Mouse (Mus musculus): Measurements from ENCODE around the gene Ccdc13.

Gene Ccdc13
- long read RNA-seq, experiment 1, partial matches to known transcripts = 0 of 1 reads
- long read RNA-seq, experiment 1, other reads (novel, unspliced or antisense) = 1 of 1 reads
- long read RNA-seq, experiment 2 = 0 reads

DNA sequence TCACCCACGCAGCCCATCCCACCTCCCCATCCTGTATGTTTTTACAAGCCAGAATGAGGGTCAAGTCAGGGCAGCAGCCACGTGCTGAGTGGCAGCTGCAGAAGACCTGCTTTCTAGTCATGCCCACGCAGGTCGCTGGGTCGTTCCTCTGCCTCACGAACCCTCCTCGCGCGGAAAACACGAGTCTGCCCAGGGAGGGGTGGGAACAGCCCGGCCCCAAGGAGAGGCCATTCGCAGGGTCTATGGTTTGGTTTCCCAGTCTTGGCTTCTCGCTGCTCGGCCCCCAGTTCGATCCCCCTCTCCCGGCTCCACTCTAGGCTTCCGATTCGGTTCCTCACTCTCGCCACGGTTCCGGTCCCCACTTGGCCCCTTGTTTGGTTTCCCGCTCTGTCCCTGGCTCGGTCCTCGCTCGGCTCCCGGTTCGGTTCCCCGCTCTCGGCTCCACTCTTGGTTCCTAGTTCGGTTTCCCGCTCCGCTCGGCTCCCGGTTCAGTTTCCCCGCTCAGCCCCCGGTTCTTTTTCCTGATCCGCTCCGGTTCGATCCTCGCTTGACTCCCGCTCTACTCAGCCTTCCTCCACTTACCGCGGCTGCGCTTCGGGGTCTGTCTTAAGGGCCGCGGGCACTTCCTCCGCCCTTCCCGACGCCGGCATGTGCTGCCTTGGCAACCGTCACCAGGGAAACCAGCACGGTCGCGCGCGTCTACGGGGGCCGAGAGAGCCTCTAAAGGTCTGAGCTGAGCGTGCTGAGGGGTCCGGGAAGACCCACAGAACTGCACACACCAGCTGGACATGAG lies at the start of gene Ccdc13:
TSS of gene Ccdc13 (minus strand) at position 633 of the 793 bp plus-strand sequence.
- intact Hi-C loops (cut with DNase I) = no loop called here

DNA sequence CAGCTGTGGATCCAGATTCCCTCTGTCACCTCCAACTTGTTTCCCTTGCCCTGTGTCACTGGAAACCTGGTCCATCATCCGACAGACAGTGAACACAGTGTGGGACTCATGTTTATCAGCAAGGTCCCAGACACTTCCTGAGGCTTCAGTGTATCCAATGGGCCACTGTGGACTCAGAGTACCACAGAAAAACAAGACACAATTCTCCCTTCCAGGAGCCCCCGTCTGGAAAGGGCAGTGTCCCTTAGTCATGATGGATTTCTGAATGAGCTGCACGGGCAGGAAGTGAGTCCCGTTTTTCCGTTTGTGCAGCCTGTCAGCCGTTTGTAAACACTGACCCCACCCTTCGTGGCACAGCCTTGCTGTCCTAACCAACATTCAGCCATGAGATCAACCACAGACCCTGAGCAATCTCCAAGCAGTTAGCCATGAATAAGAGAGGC lies 42.8 kb upstream of the Ccdc13 start:
- intact Hi-C loops (cut with DNase I) = loop anchor here (5.0 kb wide), 1 partner anchor 45 kb away; no protein-coding TSS in a partner anchor

DNA sequence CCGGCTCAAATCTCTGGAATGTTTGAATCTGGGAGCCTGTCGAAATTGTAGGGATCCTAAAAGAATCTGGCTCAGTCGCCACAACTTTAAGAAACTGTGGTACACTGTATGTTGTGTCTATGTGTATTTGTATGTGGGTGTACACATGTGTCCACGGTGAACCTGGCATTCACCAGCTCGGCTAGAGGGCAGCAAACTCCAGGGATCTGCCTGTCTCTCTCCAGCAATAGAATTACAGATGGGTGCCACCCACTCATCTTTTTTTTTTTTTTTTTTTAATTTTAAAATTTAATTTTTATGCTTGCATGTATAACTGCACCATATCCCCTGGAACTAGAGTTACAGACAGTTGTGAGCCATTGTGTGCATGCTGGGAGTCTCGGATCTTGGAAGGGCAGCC lies 42.0 kb upstream of the Ccdc13 start:
- intact Hi-C loops (cut with DNase I) = loop anchor here (2.0 to 5.0 kb wide), 2 partner anchors 46 to 104 kb away; no protein-coding TSS in a partner anchor

- intact Hi-C loops (cut with DNase I) = loop anchor here (2.0 to 5.0 kb wide), 2 partner anchors 46 to 104 kb away; no protein-coding TSS in a partner anchor
Measured at GRCm38 (mm10) chr9:121880840-121881239, 41.6 kb upstream of the Ccdc13 start.

GRCm38 (mm10) chr9:121877052-121877740 lies 37.9 kb upstream of the Ccdc13 start:
- intact Hi-C loops (cut with DNase I) = loop anchor here (2.0 kb wide), 1 partner anchor 30 kb away; no protein-coding TSS in a partner anchor

DNA sequence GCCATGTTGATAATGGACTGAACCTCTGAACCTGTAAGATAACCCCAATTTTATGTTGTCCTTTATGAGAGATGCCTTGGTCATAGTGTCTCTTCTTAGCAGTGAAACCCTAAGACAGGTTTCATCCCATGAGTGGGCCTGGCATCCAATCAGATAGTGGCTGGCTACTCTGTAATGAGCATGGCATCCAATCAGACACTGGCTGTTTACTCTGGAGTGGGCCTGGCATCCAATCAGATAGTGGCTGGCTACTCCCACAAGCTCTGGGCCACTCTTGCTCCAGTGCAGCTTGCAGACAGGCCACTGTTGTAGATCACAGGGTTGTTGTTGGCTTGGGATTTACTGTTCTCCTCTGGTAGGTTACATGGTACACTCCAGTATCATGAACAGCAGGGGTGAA lies 34.3 kb upstream of the Ccdc13 start:
- intact Hi-C loops (cut with DNase I) = no loop called here

DNA sequence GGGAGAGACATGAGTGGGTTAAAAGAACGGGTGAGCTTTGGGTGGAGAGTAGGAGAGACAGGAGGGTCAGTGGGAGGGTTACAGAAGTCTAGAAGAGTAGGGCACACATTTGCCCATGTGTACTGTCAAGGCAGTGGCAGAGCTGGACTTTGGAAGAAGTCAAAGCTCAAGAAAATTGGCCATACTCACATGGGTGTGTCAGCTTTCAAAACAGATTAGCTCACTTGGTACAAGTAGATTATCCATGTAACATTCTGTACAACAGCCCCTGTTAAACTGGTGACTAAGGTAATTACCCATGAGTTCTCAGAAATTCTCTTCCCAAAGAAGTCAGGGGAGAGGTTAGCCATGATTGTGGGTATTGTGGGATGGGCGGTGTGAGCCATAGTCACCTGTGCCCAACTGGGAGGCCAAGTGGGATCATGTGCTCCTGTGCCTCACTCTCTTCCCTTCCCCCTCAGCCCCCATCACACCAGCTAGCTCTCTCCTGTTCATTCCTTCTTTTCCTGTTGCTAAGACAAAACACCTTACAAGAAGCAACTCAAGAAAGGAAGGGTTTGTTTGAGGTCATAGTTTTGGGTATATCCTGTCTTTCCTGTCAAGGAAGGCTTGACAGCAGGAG lies 32.9 kb upstream of the Ccdc13 start:
- intact Hi-C loops (cut with DNase I) = no loop called here

DNA sequence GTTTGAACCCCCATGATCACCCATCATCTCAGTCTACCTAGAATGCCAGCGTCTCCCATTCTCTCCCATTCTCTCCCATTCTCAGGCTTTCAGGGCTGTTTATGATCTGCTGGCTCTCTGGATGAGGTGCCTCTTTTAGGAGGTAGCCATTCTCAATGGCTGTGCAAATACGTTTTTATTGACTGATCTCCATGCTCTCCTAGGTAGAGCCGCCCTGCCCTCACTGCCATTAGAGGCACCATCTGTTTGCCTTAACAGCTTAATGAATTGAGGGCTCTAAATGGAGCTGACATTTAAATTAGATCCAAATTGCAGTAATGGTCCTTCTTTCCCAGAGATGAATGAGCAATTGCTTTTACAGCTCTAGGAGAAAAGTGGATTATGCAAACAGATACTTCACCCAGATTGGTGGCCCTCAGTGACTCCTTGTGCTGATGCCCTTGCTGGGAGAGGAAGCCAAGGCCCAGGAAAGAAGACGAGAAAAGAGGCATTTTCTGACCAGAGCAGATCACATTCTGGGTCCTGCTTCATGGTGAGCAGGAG lies 30.8 kb upstream of the Ccdc13 start:
- intact Hi-C loops (cut with DNase I) = no loop called here

DNA sequence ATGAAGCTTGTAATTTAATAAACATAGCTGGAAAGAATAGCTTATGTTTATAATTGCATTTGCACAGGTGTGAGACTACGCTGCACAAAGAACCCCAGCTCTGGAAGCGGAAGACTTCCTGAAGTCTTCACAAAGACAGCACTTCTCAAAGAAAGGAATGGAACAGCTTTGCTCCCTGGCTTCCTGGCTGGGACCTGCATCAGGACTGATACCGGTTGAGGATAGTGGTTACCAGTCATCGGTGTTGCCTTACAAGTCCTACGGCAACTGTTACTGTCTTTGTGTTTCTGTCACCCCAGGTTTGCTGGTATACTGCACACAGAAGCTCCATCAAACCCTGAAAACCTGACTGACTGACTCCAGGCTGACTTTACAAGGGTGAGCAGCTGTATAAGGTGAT lies 30.2 kb upstream of the Ccdc13 start:
- intact Hi-C loops (cut with DNase I) = no loop called here

DNA sequence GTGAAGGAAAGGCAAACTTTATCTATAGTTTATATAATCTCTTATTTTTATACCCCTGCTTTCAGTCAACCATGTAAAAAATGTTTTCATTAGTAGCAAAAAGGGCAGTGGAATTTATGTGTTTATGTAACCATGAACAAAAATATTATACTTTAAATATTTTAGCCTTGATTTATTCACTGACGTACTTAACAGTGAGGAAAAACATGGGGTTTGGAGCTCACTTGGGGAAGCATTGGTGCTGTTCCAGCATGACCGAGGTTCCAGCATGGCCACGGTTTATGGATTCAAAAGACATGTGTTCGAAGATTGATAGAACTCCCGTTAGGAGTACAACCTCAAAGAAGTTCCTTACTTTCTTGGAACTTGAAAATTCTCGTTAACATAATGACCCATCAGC lies 29.0 kb upstream of the Ccdc13 start:
- intact Hi-C loops (cut with DNase I) = no loop called here

DNA sequence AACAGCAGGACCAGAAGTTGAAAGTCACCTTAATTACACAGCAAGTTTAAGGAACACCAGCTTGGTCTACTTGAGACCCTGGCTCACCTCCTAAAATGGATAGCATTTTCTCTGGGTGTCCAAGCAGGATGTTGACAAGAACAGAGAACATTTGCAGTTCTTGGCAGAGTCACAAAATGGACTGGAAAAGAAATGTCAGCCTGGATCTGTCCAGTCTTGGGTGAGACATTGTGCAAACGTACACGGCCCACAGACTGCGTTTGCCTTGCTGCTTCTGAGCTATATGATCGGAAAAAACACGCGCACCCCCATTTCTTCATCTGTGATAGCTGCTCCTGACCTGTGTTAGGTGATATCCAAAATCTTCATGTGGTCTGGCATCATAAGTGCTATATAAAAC lies 28.4 kb upstream of the Ccdc13 start:
- intact Hi-C loops (cut with DNase I) = no loop called here

- intact Hi-C loops (cut with DNase I) = no loop called here
Measured at GRCm38 (mm10) chr9:121865425-121866008, 26.3 kb upstream of the Ccdc13 start.

- intact Hi-C loops (cut with DNase I) = no loop called here
Measured at GRCm38 (mm10) chr9:121864837-121865236, 25.6 kb upstream of the Ccdc13 start.

GRCm38 (mm10) chr9:121860921-121861320 lies 21.7 kb upstream of the Ccdc13 start:
- intact Hi-C loops (cut with DNase I) = no loop called here

- intact Hi-C loops (cut with DNase I) = no loop called here
Measured at GRCm38 (mm10) chr9:121859345-121859744, 20.1 kb upstream of the Ccdc13 start.

DNA sequence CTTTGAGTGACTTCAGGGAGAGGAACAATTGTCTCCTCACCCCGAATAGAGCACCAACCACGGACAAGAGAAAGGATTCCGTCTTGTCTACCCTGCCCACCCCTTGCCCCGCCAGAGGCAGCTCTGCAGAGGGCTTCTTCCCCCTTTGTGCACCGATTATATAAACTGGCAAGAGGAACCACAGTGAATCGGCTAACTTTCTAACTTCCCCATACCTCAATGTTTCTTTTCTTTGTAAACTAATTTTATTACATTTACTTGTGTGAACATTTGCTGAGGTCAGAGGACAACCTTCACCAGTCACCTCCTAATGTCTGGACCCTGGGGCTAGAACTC lies 18.9 kb upstream of the Ccdc13 start, which contains the start of gene Higd1a:
TSS of gene Higd1a (minus strand) at position 210 of the 336 bp plus-strand sequence.
- intact Hi-C loops (cut with DNase I) = no loop called here

DNA sequence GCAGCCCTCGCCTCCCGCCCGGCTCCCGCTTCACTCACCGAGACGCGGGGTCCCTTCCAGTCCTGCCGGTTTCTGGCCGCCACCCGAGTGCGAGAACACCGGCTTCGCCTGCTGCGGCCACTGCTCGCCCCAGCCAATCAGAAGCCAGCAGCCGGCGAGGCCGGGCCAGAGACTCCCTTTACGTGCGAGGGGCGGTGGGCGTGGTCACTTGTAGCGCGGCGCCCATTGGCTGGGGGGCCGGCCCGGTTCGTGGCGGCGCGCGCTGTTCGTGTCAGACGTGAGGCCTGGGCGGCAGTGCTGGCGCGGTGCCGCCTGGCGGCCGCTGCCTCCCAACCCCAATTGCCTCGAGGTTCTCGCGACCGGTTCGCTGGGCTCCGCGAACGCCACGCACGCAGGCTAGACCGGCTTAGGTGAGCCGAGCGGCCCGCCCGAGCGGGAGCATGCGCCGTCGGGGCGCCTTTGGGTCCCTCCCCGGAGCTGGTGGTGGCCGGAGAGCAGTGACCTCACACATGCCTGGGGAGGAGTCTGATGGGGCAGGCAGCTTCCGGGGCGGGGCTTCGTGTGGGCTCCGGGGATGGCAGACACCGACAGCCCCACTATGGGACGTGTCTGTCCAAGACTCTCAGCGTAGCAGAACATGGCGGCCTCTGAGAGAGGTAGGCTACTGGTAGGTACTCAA lies 18.4 kb upstream of the Ccdc13 start:
- intact Hi-C loops (cut with DNase I) = no loop called here

DNA sequence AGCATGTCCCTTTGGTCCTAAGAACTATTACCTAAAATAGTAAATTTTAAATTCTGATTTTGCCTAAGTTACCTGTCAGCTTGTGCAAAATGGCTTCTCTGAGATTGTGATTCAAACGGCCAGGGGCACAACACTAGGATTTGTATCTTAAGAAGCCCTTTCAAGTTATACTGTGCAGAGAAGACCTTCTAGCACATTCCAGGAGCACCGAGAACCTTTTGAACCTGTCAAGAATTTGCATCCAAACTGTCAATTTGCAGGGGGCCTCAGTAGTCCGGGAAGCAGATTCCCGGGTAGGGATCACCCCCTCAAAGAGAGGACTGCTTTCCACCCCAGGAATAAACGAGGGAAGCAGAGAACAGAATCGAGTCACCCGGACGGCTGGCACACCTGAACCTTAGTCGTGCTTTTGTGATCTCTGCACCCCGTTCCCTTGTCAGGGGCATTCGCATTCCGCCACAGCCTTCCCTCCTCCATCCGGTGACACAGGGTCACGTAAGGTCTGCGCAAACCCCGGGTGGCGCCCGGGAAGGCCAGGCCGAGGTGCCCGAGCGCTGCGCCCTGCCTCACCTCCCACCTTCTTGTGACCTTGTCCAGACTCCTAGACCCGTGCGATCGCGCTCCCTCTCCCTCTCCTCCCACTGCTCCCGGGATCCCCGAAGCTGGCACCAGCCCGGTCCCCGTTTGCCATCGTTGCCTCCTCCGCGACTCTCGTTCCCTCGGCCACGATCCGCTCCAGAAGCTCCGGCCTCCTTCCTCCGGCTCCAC lies 17.6 kb upstream of the Ccdc13 start:
- intact Hi-C loops (cut with DNase I) = no loop called here

DNA sequence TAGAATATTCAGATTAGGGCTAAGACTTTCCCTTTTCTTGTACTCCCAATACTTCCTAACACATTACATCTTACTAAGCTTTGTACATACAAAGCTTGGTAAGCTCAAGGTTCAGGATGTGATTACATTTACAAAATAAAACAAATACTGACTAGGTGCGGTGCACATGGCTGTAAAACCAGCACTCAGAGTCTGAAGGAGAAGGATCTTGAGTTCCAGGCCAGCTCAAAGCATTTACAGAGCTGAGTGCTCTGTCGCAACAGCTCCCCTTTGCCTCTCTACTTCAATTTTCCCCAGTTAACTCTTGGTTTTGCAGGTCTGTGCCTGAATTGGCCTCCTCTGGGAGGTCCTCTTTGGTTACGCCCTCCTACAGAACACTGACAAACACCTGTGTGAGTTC lies 15.0 kb upstream of the Ccdc13 start:
- intact Hi-C loops (cut with DNase I) = no loop called here

- intact Hi-C loops (cut with DNase I) = loop anchor here (2.0 kb wide), 1 partner anchor 29 kb away; no protein-coding TSS in a partner anchor
Measured at GRCm38 (mm10) chr9:121847842-121848241, 8.6 kb upstream of the Ccdc13 start.

All from adrenal gland (tissue).